Mouse (Mus musculus): Measurements from ENCODE around the gene Ciao2b.
"Not testable (repeated sequence)": the region's sequence is repeated elsewhere in the genome, so short reads cannot be mapped to it uniquely, and the experiment has no call there.

DNA sequence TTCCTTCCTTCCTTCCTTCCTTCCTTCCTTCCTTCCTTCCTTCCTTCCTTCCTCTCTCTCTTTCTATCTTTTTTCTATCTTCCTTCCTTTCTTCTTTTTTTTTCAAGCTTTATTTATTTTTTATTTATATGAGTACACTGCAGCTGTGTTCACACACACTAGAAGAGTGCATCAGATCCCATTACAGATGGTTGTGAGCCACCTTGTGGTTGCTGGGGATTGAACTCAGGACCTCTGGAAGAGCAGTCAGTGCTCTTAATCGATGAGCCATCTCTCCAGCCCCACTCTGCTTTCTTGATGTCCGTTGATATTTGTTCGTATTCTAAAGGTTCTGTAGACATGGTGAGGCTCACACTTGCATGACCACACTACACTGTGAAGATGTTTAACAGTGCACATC is 2.4 kb upstream of the Ciao2b start:
- peak; percentile 6; the same call in 1 of the 2 replicates for TF ChIP-seq CTCF (IDR thresholded peaks at IDR 0.05; ENCODE audit: extremely low read depth, insufficient read depth, insufficient read length, insufficient replicate concordance)
- not testable (repeated sequence) for TF ChIP-seq POLR2A (IDR thresholded peaks at IDR 0.05; ENCODE audit: low read depth, low read length)
